10 mouse cellular contexts compared by ENCODE assay signal in the genomic region with DNA sequence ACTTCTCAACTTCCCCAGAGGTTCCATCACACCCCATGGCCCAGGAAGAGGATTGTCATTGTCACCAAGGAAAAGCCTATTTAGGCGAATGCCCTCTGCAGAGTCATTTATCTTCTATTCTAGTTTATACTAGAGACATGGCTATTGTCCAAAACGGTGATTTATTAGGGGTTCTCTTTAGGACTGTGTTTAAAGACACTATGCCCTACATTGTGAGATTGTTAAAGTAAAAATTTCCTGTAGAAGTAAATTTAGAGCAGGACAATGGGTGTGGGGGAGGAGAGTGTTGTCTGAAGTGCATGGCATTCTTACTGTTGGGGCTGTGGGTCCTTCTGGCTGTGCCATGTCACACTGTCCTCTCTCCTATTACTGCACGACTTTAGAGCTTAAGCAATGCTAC.
"Had no signal": no experiment of that assay in that cellular context is flagged by ENCODE, and none has a peak within 500 bp of the region (broad histone marks: within the 10 kb centered on the region; RNA-seq: fewer than 3 reads in every experiment).

No protein-coding gene starts in this region.

- H3K4me1 ChIP-seq: limb, embryonic 15.5 days; liver, embryonic 12.5 days had no signal

- H3K4me3 ChIP-seq: limb, embryonic 15.5 days; liver, embryonic 12.5 days; midbrain, embryonic 13.5 days; neural tube, embryonic 13.5 days had no signal

- H3K27ac ChIP-seq: limb, embryonic 15.5 days; liver, embryonic 12.5 days; midbrain, embryonic 13.5 days; neural tube, embryonic 13.5 days; stomach, postnatal 0 days had no signal

- H3K4me2 ChIP-seq: limb, embryonic 15.5 days; liver, embryonic 12.5 days; midbrain, embryonic 13.5 days; neural tube, embryonic 13.5 days had no signal

- DNase-seq: kidney, adult 11 months; kidney, postnatal 25 days; right cerebral cortex, adult 18-20 months; thymus, postnatal 4 days had no signal

- H3K27me3 ChIP-seq: limb, embryonic 15.5 days; liver, embryonic 12.5 days; midbrain, embryonic 13.5 days; neural tube, embryonic 13.5 days had no signal

- H3K36me3 ChIP-seq: limb, embryonic 15.5 days; liver, embryonic 12.5 days; midbrain, embryonic 13.5 days; neural tube, embryonic 13.5 days had no signal

- H3K9me3 ChIP-seq: limb, embryonic 15.5 days; liver, embryonic 12.5 days; midbrain, embryonic 13.5 days; neural tube, embryonic 13.5 days had no signal

- H3K9ac ChIP-seq: limb, embryonic 15.5 days; liver, embryonic 12.5 days; midbrain, embryonic 13.5 days; neural tube, embryonic 13.5 days had no signal

- ATAC-seq: inflammation-experienced regulatory T-cells, adult 6 months; liver, embryonic 12.5 days; midbrain, embryonic 13.5 days had no signal
